Mouse (Mus musculus): ENCODE results near the gene Slc16a4.

Slc16a4 gene

GRCm38 (mm10) chr3:107360341-107360740, 69.3 kb downstream of the Slc16a4 start:
- no peak for DNase-seq (ENCODE audit: low spot score in 2 of 2)

All from thymus, postnatal 10 days (tissue).